Mouse (Mus musculus): ENCODE results near the gene Bach2. TPM values are rescaled to one million over a fixed set of nuclear protein-coding genes. Genes with fewer than 3 reads are reported as not detected.

Bach2 gene
- polyA plus RNA-seq, 2 experiments from 2014 or later, result 21.5 to 23.6 TPM

- no peak for ATAC-seq
Observed at GRCm38 (mm10) chr4:32428738-32429137, 190.1 kb downstream of the Bach2 start.

- ATAC-seq, result no peak
Observed at GRCm38 (mm10) chr4:32430136-32430535, 191.5 kb downstream of the Bach2 start.

DNA sequence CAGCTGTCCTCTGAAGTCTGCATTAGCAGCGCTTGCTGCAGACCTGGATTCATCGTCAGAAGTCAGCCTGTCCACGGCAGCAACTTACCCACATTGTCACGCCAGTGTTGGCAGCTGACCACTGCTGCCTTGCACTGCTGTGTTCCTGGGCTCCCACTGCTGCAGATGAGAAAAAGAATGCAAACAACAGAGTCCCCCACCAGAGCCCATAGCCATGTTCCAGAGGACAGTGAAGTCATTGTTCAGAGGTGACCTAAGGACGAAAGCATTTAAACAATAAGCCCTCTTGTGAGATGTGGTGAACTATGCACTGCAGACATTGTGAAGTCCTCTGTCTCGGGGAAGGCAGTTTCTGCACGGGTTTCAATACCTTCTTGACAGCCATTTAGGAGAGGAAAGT, 192.4 kb downstream of the Bach2 start:
- no peak for ATAC-seq

GRCm38 (mm10) chr4:32432271-32432781, 193.7 kb downstream of the Bach2 start:
- no peak for ATAC-seq

- ATAC-seq, result no peak
Observed at GRCm38 (mm10) chr4:32432945-32433344, 194.3 kb downstream of the Bach2 start.

DNA sequence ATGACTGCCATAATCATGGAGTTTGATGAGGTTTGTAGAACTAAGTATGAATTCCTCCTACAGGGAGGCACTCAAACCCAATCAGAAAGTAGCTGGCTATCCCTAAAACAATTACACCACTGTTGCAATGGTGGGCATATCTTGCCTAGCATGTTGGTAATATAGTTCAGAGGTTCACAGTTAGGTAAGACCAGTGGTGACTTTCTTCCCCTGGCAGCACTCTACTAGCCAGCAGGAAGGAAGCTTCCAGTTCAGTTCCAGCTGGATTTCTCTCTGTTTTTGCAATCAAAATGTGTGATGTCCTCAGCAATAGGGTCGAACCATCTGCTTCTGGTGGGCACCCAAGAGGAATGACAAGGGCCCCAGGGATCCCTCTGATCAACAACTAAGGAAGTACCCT, 196.0 kb downstream of the Bach2 start:
- ATAC-seq, result no peak

- ATAC-seq, result no peak
Observed at GRCm38 (mm10) chr4:32439974-32440739, 201.6 kb downstream of the Bach2 start.

GRCm38 (mm10) chr4:32440740-32441072, 202.1 kb downstream of the Bach2 start:
- ATAC-seq, result no peak

GRCm38 (mm10) chr4:32444671-32445196, 206.1 kb downstream of the Bach2 start:
- ATAC-seq, result no peak

DNA sequence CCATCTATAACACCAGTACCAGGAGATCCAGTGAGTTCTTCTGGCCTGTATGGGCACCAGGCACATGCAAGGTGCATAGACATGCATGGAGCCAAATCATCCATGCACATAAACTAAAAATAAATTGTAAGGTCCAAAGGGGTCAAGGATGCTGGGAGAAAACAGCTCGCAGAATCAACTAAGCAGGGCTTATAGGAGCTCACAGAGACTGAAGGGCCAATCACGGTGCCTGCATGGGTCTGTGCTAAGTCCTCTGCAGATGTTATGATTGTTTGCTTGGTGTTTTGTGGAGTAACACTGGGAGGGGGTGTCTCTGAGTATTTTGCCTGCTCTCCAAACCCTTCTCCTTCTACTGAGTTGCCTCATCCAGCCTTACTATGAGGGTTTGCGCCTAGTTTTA, 209.2 kb downstream of the Bach2 start:
- ATAC-seq, result no peak

DNA sequence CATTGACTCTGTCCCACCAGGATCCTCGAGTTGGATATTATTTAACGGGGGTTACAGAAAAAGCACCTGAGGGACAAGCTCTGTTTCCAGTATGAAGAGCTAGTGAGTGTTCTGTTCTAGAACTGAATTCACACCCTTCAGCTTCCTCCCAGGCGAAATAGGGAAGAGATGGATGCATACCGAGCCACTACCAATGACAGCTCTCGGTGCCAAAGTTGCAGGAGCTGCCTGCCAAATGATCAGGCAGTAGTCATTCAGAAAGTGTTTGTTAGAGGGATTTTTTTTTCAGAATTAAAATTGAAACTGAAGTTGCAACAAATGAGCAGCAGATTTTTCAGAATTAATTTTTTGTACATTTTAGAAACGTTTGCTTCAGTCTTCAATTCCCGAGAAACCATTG, 223.4 kb downstream of the Bach2 start:
- peak; percentile 48 for ATAC-seq

- peak; percentile 68 for ATAC-seq
Observed at GRCm38 (mm10) chr4:32463065-32463464, 224.5 kb downstream of the Bach2 start.

- ATAC-seq, result no peak
Observed at GRCm38 (mm10) chr4:32464540-32464939, 225.9 kb downstream of the Bach2 start.

DNA sequence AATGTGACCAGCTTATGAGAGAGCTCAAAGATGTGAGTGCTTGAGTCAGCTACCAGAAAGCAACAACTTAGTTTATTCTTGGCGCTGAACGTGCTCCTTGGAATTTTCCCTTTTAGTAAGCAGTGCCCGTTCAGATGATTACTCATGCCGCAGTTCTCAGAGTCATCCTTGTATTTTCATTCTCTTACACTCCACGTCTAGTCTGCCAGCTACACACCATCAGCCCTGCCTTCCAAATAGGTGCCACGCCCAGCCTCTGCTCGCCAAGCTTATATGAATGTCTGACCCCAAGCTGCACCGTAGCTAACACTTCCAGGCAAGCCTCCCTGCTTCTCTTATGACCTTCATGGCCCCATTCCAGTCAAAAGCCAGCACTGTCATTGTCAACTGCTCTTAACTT, 227.4 kb downstream of the Bach2 start:
- no peak for ATAC-seq

DNA sequence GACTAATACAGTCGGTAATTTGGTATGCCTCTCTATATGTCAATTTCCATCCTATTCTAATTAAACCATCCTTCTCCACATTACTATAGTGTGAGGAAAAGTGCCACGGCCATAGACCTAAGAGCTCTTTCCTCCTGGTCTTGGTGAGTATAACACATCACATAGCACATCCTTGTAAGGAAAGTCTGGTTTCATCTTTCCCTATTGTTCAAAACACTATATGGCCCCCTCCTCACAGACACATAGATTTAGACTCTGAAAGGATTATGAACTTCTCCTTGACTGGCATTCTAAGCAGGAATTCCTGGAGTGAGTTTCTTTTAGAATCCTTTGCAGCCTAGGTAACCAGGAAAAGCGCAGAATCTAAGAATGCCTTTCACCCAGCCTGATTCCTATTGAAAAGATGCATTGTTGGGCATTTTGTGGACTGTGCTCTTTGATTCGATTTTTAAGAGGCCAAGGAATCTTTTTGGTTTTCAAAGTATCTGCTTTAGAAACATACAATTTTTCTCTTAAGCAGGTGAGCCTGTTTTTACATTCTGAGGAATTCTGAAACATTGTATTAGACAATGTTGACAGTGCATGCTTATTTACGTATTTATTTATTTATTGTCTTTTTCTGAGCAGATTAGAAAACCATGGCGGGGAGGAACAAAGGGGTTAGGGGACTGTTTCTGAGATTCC, 239.5 kb downstream of the Bach2 start:
- no peak for ATAC-seq

DNA sequence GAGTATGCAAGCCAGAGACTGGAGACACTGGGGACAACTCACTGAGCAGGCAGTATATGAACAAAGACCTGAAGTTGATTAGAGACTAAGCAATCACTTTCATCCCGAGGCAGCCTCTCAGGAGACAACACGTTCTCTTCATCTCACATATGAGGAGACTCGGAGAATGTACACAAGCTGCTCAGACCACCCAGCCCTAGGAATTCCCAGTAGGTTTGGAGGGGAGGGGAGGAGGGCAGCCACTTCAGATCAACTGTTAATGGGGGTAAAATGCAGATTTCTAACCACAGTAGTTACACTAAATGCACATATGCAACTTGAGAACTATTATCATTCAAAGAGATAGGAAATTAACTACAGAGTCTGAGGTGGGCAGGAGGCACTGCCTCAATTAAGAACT, 240.6 kb downstream of the Bach2 start:
- ATAC-seq, result no peak

- no peak for ATAC-seq
Observed at GRCm38 (mm10) chr4:32479801-32480700, 241.4 kb downstream of the Bach2 start.

DNA sequence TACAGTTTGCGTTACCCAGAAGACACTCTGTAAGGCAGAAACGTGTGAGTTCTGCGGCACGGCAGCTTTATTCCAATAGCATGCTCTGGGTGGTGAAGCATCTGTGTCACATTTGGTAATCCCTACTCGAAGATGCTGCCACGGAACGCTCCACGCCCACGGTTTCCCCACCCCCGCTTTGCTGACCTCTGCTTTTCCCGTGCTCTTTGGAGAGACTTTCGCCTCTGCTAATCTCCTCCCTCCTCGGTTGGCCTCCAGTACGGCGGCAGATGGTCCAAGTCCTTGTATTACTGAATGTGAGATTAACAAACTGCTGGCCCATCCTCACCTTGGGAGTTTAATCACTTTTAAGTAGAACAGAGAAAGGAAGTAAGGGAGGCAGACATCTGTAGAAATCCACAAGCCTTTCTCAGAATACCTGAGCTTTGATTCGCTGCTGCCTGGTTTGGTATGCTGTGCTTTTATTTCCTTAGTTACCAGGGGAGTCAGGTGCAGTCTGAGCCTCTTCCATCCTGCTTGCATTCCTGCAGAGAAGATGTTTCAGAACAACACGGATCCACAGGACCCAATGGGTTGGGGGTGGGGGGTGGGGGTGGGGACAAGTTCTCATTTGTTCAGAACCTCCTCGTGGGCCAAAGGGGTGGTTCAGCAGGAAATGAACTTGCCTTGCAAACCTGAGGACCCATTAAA, 242.9 kb downstream of the Bach2 start:
- peak; percentile 85 for ATAC-seq

GRCm38 (mm10) chr4:32482138-32482537, 243.5 kb downstream of the Bach2 start:
- no peak for ATAC-seq

DNA sequence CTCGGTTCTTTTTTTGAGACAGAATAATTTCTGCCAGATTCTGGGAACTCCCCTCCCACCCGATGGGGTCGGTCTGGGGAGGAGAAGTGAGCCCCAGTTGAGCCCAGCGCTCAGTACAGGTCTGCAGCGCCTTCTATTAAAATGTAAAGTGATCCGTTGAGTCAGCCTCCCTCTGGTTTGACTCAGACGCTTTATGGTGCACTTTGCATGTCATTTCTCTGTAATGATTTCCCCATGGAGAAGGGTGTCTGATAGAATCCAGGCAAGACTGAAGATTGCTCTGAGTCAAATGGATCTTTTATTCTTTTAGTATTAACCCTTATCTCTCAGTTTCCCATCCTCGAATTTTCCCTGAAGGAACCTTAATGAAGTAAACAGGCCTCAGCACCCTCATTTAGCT, 244.3 kb downstream of the Bach2 start:
- no peak for ATAC-seq

GRCm38 (mm10) chr4:32485848-32486247, 247.2 kb downstream of the Bach2 start:
- no peak for ATAC-seq

Data from CD4-positive, CD25-positive, alpha-beta regulatory T cell, adult 4 months (primary cell).